Mouse (Mus musculus) C2C12 (cell line): ENCODE results near the gene Ing3.

Experiments
- CEBPB ChIP-seq: IDR thresholded peaks from one replicate; pipeline ENCODE4 v1.6.1; 2011; ENCODE audit warnings: low read depth, mild to moderate bottlenecking, control low read depth, moderate library complexity
- CTCF ChIP-seq: IDR thresholded peaks from one replicate; pipeline ENCODE4 v1.5.1; 2011; ENCODE audit not compliant: control insufficient read depth, insufficient read depth, insufficient read length
- FOSL1 ChIP-seq: IDR thresholded peaks from one replicate; pipeline ENCODE4 v1.8.0; 2011; ENCODE audit warnings: mild to moderate bottlenecking, low read length; ENCODE audit not compliant: poor library complexity, insufficient read depth, severe bottlenecking
- MAX ChIP-seq: IDR thresholded peaks from one replicate; pipeline ENCODE4 v1.6.1; 2011; ENCODE audit warnings: mild to moderate bottlenecking, control low read depth
- MYOD1 ChIP-seq: IDR thresholded peaks from one replicate; pipeline ENCODE4 v1.6.1; 2011; ENCODE audit warnings: low read depth; ENCODE audit not compliant: control insufficient read depth, insufficient read length
- MYOG ChIP-seq: IDR thresholded peaks from one replicate; pipeline ENCODE4 v1.6.1; 2011; ENCODE audit not compliant: control insufficient read depth, insufficient read length; ENCODE audit errors: extremely low read depth
- USF1 ChIP-seq: IDR thresholded peaks from one replicate; pipeline ENCODE4 v1.6.1; 2011; ENCODE audit warnings: low read depth, mild to moderate bottlenecking, control low read depth, moderate library complexity

GRCm38 (mm10) chr6:21959909-21960308 lies 10.5 kb downstream of the Ing3 start:
- TF ChIP-seq CTCF: no peak
- no peak for TF ChIP-seq CEBPB
- no peak for TF ChIP-seq FOSL1
- no peak for TF ChIP-seq MYOD1
- TF ChIP-seq MYOG: no peak
- no peak for TF ChIP-seq USF1
- TF ChIP-seq MAX: no peak
